Mouse (Mus musculus): ENCODE data around the gene Zcchc2. TPM values are rescaled to one million over a fixed set of nuclear protein-coding genes. Genes with fewer than 3 reads are reported as not detected.

The Zcchc2 gene
- polyA plus RNA-seq, 1 experiment: 21.1 TPM

DNA sequence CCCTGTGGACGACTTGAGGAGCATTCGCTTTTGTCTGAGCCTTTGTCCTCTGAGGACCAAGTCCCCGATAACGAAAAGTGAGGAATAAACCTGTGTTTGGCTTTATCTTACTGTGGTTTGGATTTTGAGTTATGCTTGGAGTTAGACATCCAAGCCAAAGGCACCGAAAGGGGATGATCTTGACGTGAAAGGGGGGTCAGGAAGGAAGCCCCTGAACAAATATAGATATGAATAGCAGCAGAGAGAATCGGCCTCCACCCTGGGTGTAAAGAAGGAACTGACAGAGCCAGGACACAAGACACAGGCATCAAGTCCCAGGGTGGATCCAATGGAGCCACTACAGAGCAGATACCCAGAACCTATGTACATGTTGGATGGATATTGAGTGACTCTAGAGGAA is 83.9 kb downstream of the Zcchc2 start:
- no peaks in the 10 kb centered on the region for H3K36me3 ChIP-seq (ENCODE audit: control insufficient read depth, insufficient read depth, low read length, poor library complexity, severe bottlenecking)
- no peak overlapping the region for H3K4me3 ChIP-seq (ENCODE audit: low read depth, low read length)
- H3K27me3 ChIP-seq (ENCODE audit: control insufficient read depth, insufficient read depth, low read length, poor library complexity, severe bottlenecking): no peaks in the 10 kb centered on the region
- H3K4me1 ChIP-seq (ENCODE audit: control insufficient read depth, insufficient read depth, low read length): no peaks in the 10 kb centered on the region
- no peak overlapping the region for H3K27ac ChIP-seq (ENCODE audit: insufficient read depth, low read length)
- H3K9me3 ChIP-seq (replicated peaks; ENCODE audit: control insufficient read depth, insufficient read depth, low read length, poor library complexity, severe bottlenecking): no peaks in the 10 kb centered on the region
- TF ChIP-seq EP300 (IDR thresholded peaks at IDR 0.05; ENCODE audit: insufficient read depth, low read depth, low read length) (no peak), POLR2A (IDR thresholded peaks at IDR 0.05; ENCODE audit: insufficient read depth, low read length) (no peak), CTCF (IDR thresholded peaks at IDR 0.05; ENCODE audit: low read depth, low read length) (no peak)
- no peak overlapping the region for H3K9ac ChIP-seq (ENCODE audit: low read depth, poor library complexity, severe bottlenecking)

- Histone ChIP-seq H3K9me3 (replicated peaks; ENCODE audit: control insufficient read depth, insufficient read depth, low read length, poor library complexity, severe bottlenecking) (no peaks in the 10 kb centered on the region), H3K27ac (ENCODE audit: insufficient read depth, low read length) (no peak overlapping the region), H3K27me3 (ENCODE audit: control insufficient read depth, insufficient read depth, low read length, poor library complexity, severe bottlenecking) (no peaks in the 10 kb centered on the region), H3K4me1 (ENCODE audit: control insufficient read depth, insufficient read depth, low read length) (no peaks in the 10 kb centered on the region), H3K36me3 (ENCODE audit: control insufficient read depth, insufficient read depth, low read length, poor library complexity, severe bottlenecking) (no peaks in the 10 kb centered on the region), H3K4me3 (ENCODE audit: low read depth, low read length) (no peak overlapping the region), H3K9ac (ENCODE audit: low read depth, poor library complexity, severe bottlenecking) (no peak overlapping the region)
- TF ChIP-seq POLR2A (IDR thresholded peaks at IDR 0.05; ENCODE audit: insufficient read depth, low read length) (no peak), CTCF (IDR thresholded peaks at IDR 0.05; ENCODE audit: low read depth, low read length) (no peak), EP300 (IDR thresholded peaks at IDR 0.05; ENCODE audit: insufficient read depth, low read depth, low read length) (no peak)
Observed at GRCm38 (mm10) chr1:106074656-106075055, 84.5 kb downstream of the Zcchc2 start.

DNA sequence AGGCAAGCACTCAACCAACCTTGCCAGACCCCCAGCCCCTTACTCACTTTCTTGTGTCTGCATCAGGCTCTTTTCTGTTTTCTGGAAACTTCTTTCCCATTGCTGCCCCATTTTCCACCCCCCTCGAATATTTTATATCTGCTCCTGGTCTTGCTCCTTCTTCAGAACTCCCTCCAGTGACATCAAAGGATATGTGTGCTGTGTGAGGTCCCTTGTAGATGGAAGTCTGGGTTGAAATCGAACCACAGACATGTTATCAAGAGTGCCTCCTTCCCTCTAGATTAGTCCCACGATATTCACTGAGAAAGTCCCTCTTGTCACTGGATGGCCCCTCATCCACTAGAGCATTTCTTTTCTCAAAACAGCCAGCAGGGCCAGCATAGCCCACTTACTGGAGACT is 86.4 kb downstream of the Zcchc2 start:
- H3K9ac ChIP-seq (ENCODE audit: low read depth, poor library complexity, severe bottlenecking): no peak overlapping the region
- TF ChIP-seq CTCF (IDR thresholded peaks at IDR 0.05; ENCODE audit: low read depth, low read length): no peak
- TF ChIP-seq EP300 (IDR thresholded peaks at IDR 0.05; ENCODE audit: insufficient read depth, low read depth, low read length): no peak
- no peak for TF ChIP-seq POLR2A (IDR thresholded peaks at IDR 0.05; ENCODE audit: insufficient read depth, low read length)
- no peaks in the 10 kb centered on the region for H3K36me3 ChIP-seq (ENCODE audit: control insufficient read depth, insufficient read depth, low read length, poor library complexity, severe bottlenecking)
- no peaks in the 10 kb centered on the region for H3K9me3 ChIP-seq (replicated peaks; ENCODE audit: control insufficient read depth, insufficient read depth, low read length, poor library complexity, severe bottlenecking)
- H3K27ac ChIP-seq (ENCODE audit: insufficient read depth, low read length): no peak overlapping the region
- H3K4me3 ChIP-seq (ENCODE audit: low read depth, low read length): no peak overlapping the region
- no peaks in the 10 kb centered on the region for H3K27me3 ChIP-seq (ENCODE audit: control insufficient read depth, insufficient read depth, low read length, poor library complexity, severe bottlenecking)
- H3K4me1 ChIP-seq (ENCODE audit: control insufficient read depth, insufficient read depth, low read length): no peaks in the 10 kb centered on the region

- Histone ChIP-seq H3K9me3 (replicated peaks; ENCODE audit: control insufficient read depth, insufficient read depth, low read length, poor library complexity, severe bottlenecking) (no peaks in the 10 kb centered on the region), H3K9ac (ENCODE audit: low read depth, poor library complexity, severe bottlenecking) (no peak overlapping the region), H3K27me3 (ENCODE audit: control insufficient read depth, insufficient read depth, low read length, poor library complexity, severe bottlenecking) (no peaks in the 10 kb centered on the region), H3K27ac (ENCODE audit: insufficient read depth, low read length) (no peak overlapping the region), H3K36me3 (ENCODE audit: control insufficient read depth, insufficient read depth, low read length, poor library complexity, severe bottlenecking) (no peaks in the 10 kb centered on the region), H3K4me3 (ENCODE audit: low read depth, low read length) (no peak overlapping the region), H3K4me1 (ENCODE audit: control insufficient read depth, insufficient read depth, low read length) (no peaks in the 10 kb centered on the region)
- no peak for TF ChIP-seq EP300 (IDR thresholded peaks at IDR 0.05; ENCODE audit: insufficient read depth, low read depth, low read length)
- TF ChIP-seq CTCF (IDR thresholded peaks at IDR 0.05; ENCODE audit: low read depth, low read length): no peak
- no peak for TF ChIP-seq POLR2A (IDR thresholded peaks at IDR 0.05; ENCODE audit: insufficient read depth, low read length)
Observed at GRCm38 (mm10) chr1:106077166-106077565, 87.0 kb downstream of the Zcchc2 start.

Other genes starting within 250 kb of the Zcchc2 start
- 1.1 and 2.1 TPM in 2 replicates for gene Tnfrsf11a, start 209.7 kb upstream of the Zcchc2 start, polyA plus RNA-seq (2011; ENCODE audit: insufficient read depth, insufficient read length, low read depth, missing spikeins)
- 13.4 and 14.6 TPM in 2 replicates for gene Phlpp1, start 181.3 kb downstream of the Zcchc2 start, polyA plus RNA-seq (2011; ENCODE audit: insufficient read depth, insufficient read length, low read depth, missing spikeins)